Mouse (Mus musculus): ENCODE results near the gene Hormad2.

GRCm38 (mm10) chr11:4343926-4344325, 97.0 kb downstream of the Hormad2 start:
- TF ChIP-seq CTCF (IDR thresholded peaks at IDR 0.05; ENCODE audit: low read depth) (no peak), EP300 (optimal IDR thresholded peaks at IDR 0.05) (no peak)

Data from stomach, postnatal 0 days (tissue).